Mouse (Mus musculus): Measurements from ENCODE around the gene Tsga13.

Tsga13 gene

GRCm38 (mm10) chr6:30855956-30856355 lies 59.4 kb downstream of the Tsga13 start:
- no peak for DNase-seq

- DNase-seq = no peak
Measured at GRCm38 (mm10) chr6:30855205-30855604, 60.2 kb downstream of the Tsga13 start.

- peak in 1 of 2 experiments; percentile 5 for DNase-seq
Measured at GRCm38 (mm10) chr6:30849818-30850217, 65.6 kb downstream of the Tsga13 start.
